Mouse (Mus musculus) myocyte (in vitro differentiated cells): ENCODE results near the gene Klhdc10. TPM values are rescaled to one million over a fixed set of nuclear protein-coding genes. Genes with fewer than 3 reads are reported as not detected.

ENCODE experiments used
- H3K27me3 ChIP-seq: one replicate; pipeline ENCODE4 v1.6.1; 2011; ENCODE audit not compliant: control insufficient read depth, insufficient read depth, insufficient read length
- H3K36me3 ChIP-seq: one replicate; pipeline ENCODE4 v1.6.1; 2011; ENCODE audit not compliant: control insufficient read depth, insufficient read depth
- H3K4me2 ChIP-seq: one replicate; pipeline ENCODE4 v1.6.1; 2011; ENCODE audit warnings: low read depth, control low read depth
- H3K4me3 ChIP-seq: one replicate; pipeline ENCODE4 v1.5.1; 2011; ENCODE audit warnings: mild to moderate bottlenecking, control low read depth, moderate library complexity
- H3K79me2 ChIP-seq: one replicate; pipeline ENCODE4 v1.6.1; 2011; ENCODE audit not compliant: control insufficient read depth, insufficient read depth
- H3ac ChIP-seq: one replicate; pipeline ENCODE4 v1.6.1; 2011; ENCODE audit not compliant: control insufficient read depth, insufficient read length
- CEBPB ChIP-seq: IDR thresholded peaks from 2 replicates; pipeline ENCODE4 v1.6.1; 2011; ENCODE audit warnings: mild to moderate bottlenecking, moderate library complexity; ENCODE audit not compliant: poor library complexity, insufficient read depth, severe bottlenecking
- E2F4 ChIP-seq: IDR thresholded peaks from one replicate; pipeline ENCODE4 v1.6.1; 2011; ENCODE audit warnings: mild to moderate bottlenecking, control low read depth, moderate library complexity; ENCODE audit not compliant: insufficient read depth
- MAX ChIP-seq: IDR thresholded peaks from one replicate; pipeline ENCODE4 v1.6.1; 2011; ENCODE audit warnings: low read depth, mild to moderate bottlenecking, control low read depth
- MYOD1 ChIP-seq, 3 experiments: IDR thresholded peaks; one replicate each; pipeline ENCODE4 v1.6.1; 2011; ENCODE audit warnings: control low read depth in 2 of 3, low read depth in 2 of 3, mild to moderate bottlenecking in 2 of 3, moderate library complexity in 1 of 3; ENCODE audit not compliant: insufficient read length in 2 of 3, control insufficient read depth in 1 of 3
- MYOG ChIP-seq, 3 experiments: IDR thresholded peaks; one replicate each; pipeline ENCODE4 v1.6.1; 2011; ENCODE audit warnings: control low read depth in 2 of 3, low read depth in 2 of 3, mild to moderate bottlenecking in 2 of 3; ENCODE audit not compliant: insufficient read length in 2 of 3, control insufficient read depth in 1 of 3, insufficient read depth in 1 of 3
- POLR2A ChIP-seq: IDR thresholded peaks from one replicate; pipeline ENCODE4 v1.6.1; 2011; ENCODE audit warnings: low read depth, mild to moderate bottlenecking, control low read depth, moderate library complexity; ENCODE audit not compliant: insufficient read length
- POLR2AphosphoS2 ChIP-seq: IDR thresholded peaks from one replicate; pipeline ENCODE4 v1.6.1; 2011; ENCODE audit warnings: low read depth, control low read depth; ENCODE audit not compliant: insufficient read length
- REST ChIP-seq: IDR thresholded peaks from one replicate; pipeline ENCODE4 v1.6.1; 2011; ENCODE audit warnings: mild to moderate bottlenecking, control low read depth, moderate library complexity; ENCODE audit not compliant: insufficient read depth, insufficient read length
- SRF ChIP-seq: IDR thresholded peaks from one replicate; pipeline ENCODE4 v1.6.1; 2011; ENCODE audit warnings: low read depth; ENCODE audit not compliant: control insufficient read depth, insufficient read length
- TCF12 ChIP-seq: IDR thresholded peaks from one replicate; pipeline ENCODE4 v1.6.1; 2011; ENCODE audit warnings: mild to moderate bottlenecking, control low read depth; ENCODE audit not compliant: poor library complexity, insufficient read depth, severe bottlenecking
- TCF3 ChIP-seq: IDR thresholded peaks from one replicate; pipeline ENCODE4 v1.6.1; 2011; ENCODE audit warnings: low read depth, control low read depth; ENCODE audit not compliant: insufficient read length
- USF1 ChIP-seq: IDR thresholded peaks from one replicate; pipeline ENCODE4 v1.6.1; 2011; ENCODE audit warnings: low read depth, mild to moderate bottlenecking, control low read depth, moderate library complexity
- polyA plus RNA-seq: library from polyadenylated mRNA; unstranded; fragments of >200 nt; fragmentation: generic; extraction: Trizol; gene quantifications from one replicate; pipeline ENCODE4 v1.2.1, GENCODE M21; 2012; ENCODE audit warnings: missing spikeins

Gene Klhdc10
- polyA plus RNA-seq, 1 experiment = 49.1 TPM

- H3ac ChIP-seq = no peak overlapping the region
- H3K79me2 ChIP-seq = no peaks in the 10 kb centered on the region
- H3K4me2 ChIP-seq = peak overlapping the region; percentile 41
- no peaks in the 10 kb centered on the region for H3K36me3 ChIP-seq
- TF ChIP-seq MYOD1 (IDR thresholded peaks at IDR 0.05; ENCODE audit: control insufficient read depth in 1 of 3, insufficient read length in 2 of 3, low read depth in 2 of 3) (peak in 1 of 3 experiments; percentile 5), POLR2AphosphoS2 (no peak)
- H3K4me3 ChIP-seq = no peak overlapping the region
- no peaks in the 10 kb centered on the region for H3K27me3 ChIP-seq
Observed at GRCm38 (mm10) chr6:30462822-30463221, 61.2 kb downstream of the Klhdc10 start.

- no peak overlapping the region for H3K4me2 ChIP-seq
- no peak overlapping the region for H3K4me3 ChIP-seq
- H3ac ChIP-seq = no peak overlapping the region
- H3K36me3 ChIP-seq = no peaks in the 10 kb centered on the region
- TF ChIP-seq MAX = no peak
- TF ChIP-seq POLR2AphosphoS2 = no peak
- no peak for TF ChIP-seq MYOD1 (IDR thresholded peaks at IDR 0.05; ENCODE audit: control insufficient read depth in 1 of 3, insufficient read length in 2 of 3, low read depth in 2 of 3)
- TF ChIP-seq CEBPB = no peak
- H3K27me3 ChIP-seq = no peaks in the 10 kb centered on the region
- H3K79me2 ChIP-seq = no peaks in the 10 kb centered on the region
Observed at GRCm38 (mm10) chr6:30465586-30465985, 63.9 kb downstream of the Klhdc10 start.

- Histone ChIP-seq H3K4me2 (no peak overlapping the region), H3K36me3 (no peaks in the 10 kb centered on the region), H3ac (no peak overlapping the region), H3K79me2 (no peaks in the 10 kb centered on the region), H3K4me3 (no peak overlapping the region), H3K27me3 (no peaks in the 10 kb centered on the region)
- TF ChIP-seq E2F4 (no peak), TCF3 (no peak), MYOG (IDR thresholded peaks at IDR 0.05; ENCODE audit: control insufficient read depth in 1 of 3, insufficient read depth in 1 of 3, insufficient read length in 2 of 3, low read depth in 2 of 3) (no peak), TCF12 (no peak), USF1 (no peak), REST (no peak), SRF (no peak), MYOD1 (IDR thresholded peaks at IDR 0.05; ENCODE audit: control insufficient read depth in 1 of 3, insufficient read length in 2 of 3, low read depth in 2 of 3) (no peak), MAX (no peak), POLR2AphosphoS2 (no peak)
Observed at GRCm38 (mm10) chr6:30468058-30468457, 66.4 kb downstream of the Klhdc10 start.

GRCm38 (mm10) chr6:30468684-30469083 lies 67.0 kb downstream of the Klhdc10 start:
- H3K4me3 ChIP-seq = no peak overlapping the region
- H3K4me2 ChIP-seq = peak overlapping the region; percentile 69
- no peaks in the 10 kb centered on the region for H3K79me2 ChIP-seq
- H3K27me3 ChIP-seq = no peaks in the 10 kb centered on the region
- TF ChIP-seq MYOD1 (IDR thresholded peaks at IDR 0.05; ENCODE audit: control insufficient read depth in 1 of 3, insufficient read length in 2 of 3, low read depth in 2 of 3) = peak in 1 of 3 experiments; percentile 8
- no peak for TF ChIP-seq MYOG (IDR thresholded peaks at IDR 0.05; ENCODE audit: control insufficient read depth in 1 of 3, insufficient read depth in 1 of 3, insufficient read length in 2 of 3, low read depth in 2 of 3)
- TF ChIP-seq TCF3 = no peak
- H3ac ChIP-seq = no peak overlapping the region
- H3K36me3 ChIP-seq = no peaks in the 10 kb centered on the region

GRCm38 (mm10) chr6:30469370-30469769 lies 67.7 kb downstream of the Klhdc10 start:
- no peaks in the 10 kb centered on the region for H3K79me2 ChIP-seq
- peak overlapping the region; percentile 69 for H3K4me2 ChIP-seq
- peak; percentile 93 for TF ChIP-seq TCF3
- TF ChIP-seq POLR2A = no peak
- no peak for TF ChIP-seq POLR2AphosphoS2
- no peak for TF ChIP-seq CEBPB
- TF ChIP-seq USF1 = no peak
- TF ChIP-seq MYOG (IDR thresholded peaks at IDR 0.05; ENCODE audit: control insufficient read depth in 1 of 3, insufficient read depth in 1 of 3, insufficient read length in 2 of 3, low read depth in 2 of 3) = peak; percentile 97 to 98 (median 98)
- TF ChIP-seq TCF12 = no peak
- peak in 2 of 3 experiments; percentile 95 to 96 for TF ChIP-seq MYOD1 (IDR thresholded peaks at IDR 0.05; ENCODE audit: control insufficient read depth in 1 of 3, insufficient read length in 2 of 3, low read depth in 2 of 3)
- TF ChIP-seq REST = no peak
- TF ChIP-seq E2F4 = no peak
- no peak for TF ChIP-seq MAX
- H3K36me3 ChIP-seq = no peaks in the 10 kb centered on the region
- no peak overlapping the region for H3K4me3 ChIP-seq
- no peaks in the 10 kb centered on the region for H3K27me3 ChIP-seq
- H3ac ChIP-seq = no peak overlapping the region

- H3K79me2 ChIP-seq = no peaks in the 10 kb centered on the region
- no peak overlapping the region for H3ac ChIP-seq
- no peak overlapping the region for H3K4me3 ChIP-seq
- H3K36me3 ChIP-seq = no peaks in the 10 kb centered on the region
- H3K4me2 ChIP-seq = no peak overlapping the region
- TF ChIP-seq POLR2AphosphoS2 = no peak
- no peak for TF ChIP-seq CEBPB
- TF ChIP-seq MAX = no peak
- peak in 2 of 3 experiments; percentile 32 to 51 for TF ChIP-seq MYOD1 (IDR thresholded peaks at IDR 0.05; ENCODE audit: control insufficient read depth in 1 of 3, insufficient read length in 2 of 3, low read depth in 2 of 3)
- TF ChIP-seq MYOG (IDR thresholded peaks at IDR 0.05; ENCODE audit: control insufficient read depth in 1 of 3, insufficient read depth in 1 of 3, insufficient read length in 2 of 3, low read depth in 2 of 3) = peak in 1 of 3 experiments; percentile 22
- no peak for TF ChIP-seq USF1
- no peak for TF ChIP-seq SRF
- TF ChIP-seq TCF12 = peak; percentile 10
- TF ChIP-seq REST = no peak
- TF ChIP-seq POLR2A = no peak
- TF ChIP-seq TCF3 = no peak
- no peak for TF ChIP-seq E2F4
- no peaks in the 10 kb centered on the region for H3K27me3 ChIP-seq
Observed at GRCm38 (mm10) chr6:30471706-30472105, 70.0 kb downstream of the Klhdc10 start.
